Mouse (Mus musculus) monocyte, adult 5-6 weeks (primary cell): Measurements from ENCODE around the gene Pemt. TPM values are rescaled to one million over a fixed set of nuclear protein-coding genes. Genes with fewer than 3 reads are reported as not detected.

Experiments
- ATAC-seq: fragments of 153-309, 156-312 bp; replicated peaks from 2 replicates; pipeline ENCODE4 v1.8.0; 2017; ENCODE audit warnings: mild to moderate bottlenecking; ENCODE audit not compliant: low TSS enrichment, insufficient number of reproducible peaks, severe bottlenecking, poor library complexity, low FRiP score
- total RNA-seq: library from RNA; stranded (forward); fragments of 200-1000, 200-491, 200-594 nt; gene quantifications from 3 replicates; pipeline ENCODE4 v1.2.3, GENCODE M21; 2017

The Pemt gene
- total RNA-seq, 1 experiment from 2014 or later: not detected

GRCm38 (mm10) chr11:60060026-60060425, 13.7 kb upstream of the Pemt start:
- no peak for ATAC-seq

DNA sequence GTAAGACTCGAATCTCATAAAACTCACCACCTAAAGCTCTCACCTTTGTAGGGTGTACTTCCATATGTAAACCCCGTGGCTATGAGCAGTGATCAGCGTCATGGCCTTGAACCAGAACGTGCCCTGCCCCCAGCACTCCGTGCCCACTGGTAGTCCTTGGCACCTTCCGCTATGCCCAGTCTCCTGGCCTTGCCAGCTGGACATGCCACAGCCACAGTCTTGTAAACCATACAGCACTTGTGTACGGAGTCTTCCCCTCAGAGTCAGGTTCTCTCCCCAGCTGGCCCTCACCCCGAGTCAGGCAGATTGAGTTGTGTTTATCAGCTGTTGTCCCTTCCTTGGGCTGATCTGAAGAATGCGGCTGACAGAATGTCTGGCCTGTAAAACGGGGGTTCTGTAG, 12.2 kb upstream of the Pemt start:
- ATAC-seq: no peak

GRCm38 (mm10) chr11:60057987-60058386, 11.7 kb upstream of the Pemt start:
- no peak for ATAC-seq

DNA sequence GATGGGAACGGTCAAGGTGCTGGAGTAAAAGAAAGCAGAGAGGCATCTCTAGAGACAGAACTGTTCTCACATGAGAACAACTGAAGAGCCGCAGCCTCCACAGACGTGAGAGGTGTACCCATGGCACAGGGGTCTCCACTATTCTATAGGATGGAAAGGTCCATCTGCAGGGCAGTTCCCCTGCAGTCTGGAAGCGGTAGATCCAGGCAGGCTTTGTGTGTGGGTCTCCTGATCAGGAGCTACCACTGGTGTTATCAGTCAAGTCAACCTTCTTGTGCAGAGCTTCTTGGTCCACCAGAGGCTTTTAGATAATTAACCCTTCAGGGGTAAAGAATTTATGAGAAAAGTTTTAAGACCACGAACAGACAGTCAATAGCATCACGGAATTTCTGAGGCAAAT, 10.2 kb upstream of the Pemt start:
- ATAC-seq: no peak

DNA sequence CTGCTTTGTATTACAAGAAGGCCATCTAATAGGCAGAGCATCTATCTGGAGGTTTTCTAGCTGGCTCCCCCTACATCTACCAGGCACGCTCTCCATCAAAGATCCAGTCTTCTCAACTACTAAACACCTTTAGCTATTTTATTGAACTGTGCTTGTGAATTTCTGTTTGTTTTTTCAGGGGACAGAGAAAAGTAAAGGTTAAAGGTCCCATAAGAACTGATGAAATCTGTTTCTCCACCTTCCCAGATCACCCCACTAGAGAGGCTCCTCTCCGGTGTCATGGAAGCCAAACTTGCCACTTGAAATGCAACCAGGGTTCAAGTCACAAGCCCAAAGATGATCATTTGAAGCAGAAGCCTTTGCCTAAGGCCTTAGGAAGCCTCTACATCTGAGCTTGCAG, 2.6 kb upstream of the Pemt start:
- ATAC-seq: no peak

DNA sequence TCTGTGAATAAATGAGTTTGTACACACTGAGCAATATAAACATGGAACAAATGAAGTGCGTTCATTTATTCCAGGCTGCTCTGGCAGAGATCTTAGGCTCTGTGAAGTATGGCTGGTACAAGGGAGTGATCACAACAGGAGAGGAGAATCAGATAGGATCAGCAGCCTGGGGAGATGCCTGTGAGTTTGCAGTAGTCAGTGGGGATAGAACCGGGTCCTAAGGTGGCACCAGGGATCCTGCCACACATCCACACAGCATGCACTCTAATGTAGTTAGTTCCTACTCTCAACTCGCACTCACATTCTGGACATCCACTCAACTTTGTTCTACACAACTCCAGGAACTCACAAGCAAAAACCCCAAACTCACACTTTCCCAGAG, 622 bp downstream of the Pemt start:
- no peak for ATAC-seq

- ATAC-seq: no peak
These were observed 1.5 kb downstream of the Pemt start for GRCm38 (mm10) chr11:60044777-60045176.

GRCm38 (mm10) chr11:60042277-60042676, 4.0 kb downstream of the Pemt start:
- ATAC-seq: no peak

DNA sequence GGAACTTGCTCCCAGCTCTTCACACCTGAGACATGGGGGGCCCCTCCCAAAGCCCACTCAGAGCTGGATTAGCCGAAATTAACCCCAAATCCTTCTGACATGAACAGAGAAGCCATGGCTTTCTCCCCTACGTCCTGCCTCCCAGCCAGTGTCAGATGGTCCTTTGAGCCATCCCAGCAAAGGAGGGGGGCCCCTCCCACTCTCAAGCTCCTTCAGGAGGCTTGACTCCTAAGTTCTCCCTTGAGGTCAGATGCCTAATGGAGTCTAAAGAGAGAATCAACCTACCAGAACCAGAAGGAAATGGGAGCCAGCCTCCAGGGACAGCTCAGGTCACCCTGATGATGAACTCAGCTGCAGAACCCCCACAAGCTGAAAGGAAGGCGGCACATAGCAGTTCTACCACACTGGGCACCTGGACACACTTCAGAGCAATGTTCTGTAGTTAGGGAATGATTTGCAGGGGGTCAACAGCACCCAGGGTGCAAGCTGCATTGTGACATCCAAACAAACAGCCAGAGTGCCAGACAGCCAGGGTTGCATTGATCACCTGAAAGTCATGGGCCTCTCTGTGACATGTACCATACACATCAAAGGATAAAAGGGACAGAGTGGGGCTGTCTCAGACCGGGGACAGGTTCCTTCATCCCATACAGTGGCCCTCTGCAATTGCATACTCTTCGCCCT, 9.6 kb downstream of the Pemt start:
- ATAC-seq: no peak

DNA sequence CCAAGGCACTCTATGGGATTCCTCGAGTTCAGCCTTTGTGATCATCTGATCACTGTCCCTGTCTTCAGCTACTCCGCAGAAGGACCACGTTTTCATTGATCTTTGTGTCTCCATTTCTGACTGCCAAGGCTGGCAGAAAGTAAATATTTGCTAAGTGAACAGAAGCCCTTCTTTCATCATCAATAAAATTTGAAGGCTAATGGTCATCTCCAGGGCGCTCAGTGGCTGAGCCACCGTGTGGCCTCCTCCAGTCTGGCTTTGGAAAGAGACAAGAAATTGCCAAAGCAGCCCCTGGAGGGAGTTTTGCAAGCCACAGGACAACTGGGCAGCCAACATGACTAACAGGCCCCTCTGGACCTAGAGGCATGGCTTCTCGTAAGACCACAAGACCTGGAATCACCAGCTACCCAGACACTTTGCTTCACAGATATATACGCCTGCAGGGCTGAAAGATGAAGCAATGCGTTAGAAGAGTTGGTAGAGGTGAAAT, 11.3 kb downstream of the Pemt start:
- ATAC-seq: no peak

DNA sequence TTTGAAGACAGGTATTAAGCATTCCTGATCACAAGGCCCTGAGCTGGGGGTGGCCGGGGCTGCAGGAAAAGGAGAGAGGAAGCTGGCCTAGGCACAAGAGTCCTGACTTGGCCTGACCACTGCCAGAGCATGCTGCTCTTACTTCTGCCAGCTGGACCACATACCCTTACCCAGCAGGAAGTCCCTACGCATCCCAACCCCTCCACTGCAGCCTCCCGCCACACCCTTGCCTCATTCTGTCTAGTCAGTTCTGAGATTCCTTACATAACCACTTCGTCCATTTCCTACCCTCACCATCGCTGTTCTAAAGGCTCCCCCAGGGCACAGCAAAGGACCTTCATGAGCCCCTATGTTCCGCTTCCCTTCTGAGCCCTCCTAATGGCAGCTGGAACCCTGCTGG, 12.0 kb downstream of the Pemt start:
- ATAC-seq: no peak

DNA sequence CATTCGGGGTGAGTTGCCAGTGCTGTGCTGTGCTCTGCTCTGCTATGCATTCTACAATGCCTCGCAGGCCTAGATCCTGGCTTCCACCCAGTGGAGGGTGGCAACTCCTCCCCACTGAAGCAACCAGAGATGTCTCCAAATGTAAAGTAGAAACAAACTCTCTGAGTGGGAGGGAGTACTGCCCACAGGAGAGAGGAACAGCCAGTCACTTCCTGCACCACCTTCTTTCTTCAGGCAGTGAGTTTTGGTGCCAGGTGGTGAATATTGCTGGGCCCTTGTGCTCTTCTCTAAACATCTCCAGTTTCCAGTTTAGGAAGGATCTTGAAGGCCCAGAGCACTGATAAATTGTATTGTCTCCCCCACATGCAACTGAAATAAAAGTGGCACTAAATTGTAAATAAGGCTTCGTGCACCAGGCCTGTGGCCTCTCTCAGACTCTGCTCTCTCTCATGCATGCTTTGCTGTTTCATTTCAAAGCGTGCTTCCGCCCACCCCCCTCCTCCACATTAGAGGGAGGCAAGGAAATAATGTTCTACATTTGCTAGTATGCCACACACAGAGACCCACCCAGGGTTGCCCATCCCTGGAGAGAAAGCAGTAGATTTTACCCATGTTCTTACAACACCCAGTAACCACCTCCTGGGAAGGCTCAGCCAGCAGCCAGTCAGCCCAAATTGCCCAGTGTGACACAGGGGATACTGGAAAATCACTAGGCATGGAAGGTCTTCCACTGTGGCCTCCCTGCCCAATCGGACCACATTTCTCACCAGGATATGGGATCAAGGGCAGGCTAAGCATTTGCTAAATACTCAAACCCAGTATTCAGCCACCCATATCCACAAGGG, 13.5 kb downstream of the Pemt start:
- ATAC-seq: no peak

GRCm38 (mm10) chr11:60030747-60031331, 15.4 kb downstream of the Pemt start:
- no peak for ATAC-seq

DNA sequence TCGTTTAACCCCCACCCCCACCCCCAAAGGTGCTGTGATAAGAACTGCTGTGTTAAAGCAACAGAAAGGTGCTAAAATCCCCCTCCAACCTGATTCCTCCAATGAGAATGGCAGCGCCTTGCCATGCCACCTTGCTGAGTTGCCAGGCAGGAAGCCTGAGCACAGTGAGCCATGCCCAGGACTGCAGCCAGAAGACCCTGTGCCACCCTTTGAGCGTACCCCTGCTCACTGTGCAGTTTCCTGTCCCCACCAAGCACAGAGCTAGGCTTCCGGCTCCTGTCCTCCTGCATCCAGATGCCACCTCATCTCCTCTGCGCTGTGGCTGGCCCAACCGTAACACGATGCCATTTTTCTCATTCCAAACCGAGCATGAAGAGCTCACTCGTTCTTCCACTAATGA, 16.3 kb downstream of the Pemt start:
- ATAC-seq: no peak

GRCm38 (mm10) chr11:60027913-60028875, 18.1 kb downstream of the Pemt start:
- ATAC-seq: no peak

DNA sequence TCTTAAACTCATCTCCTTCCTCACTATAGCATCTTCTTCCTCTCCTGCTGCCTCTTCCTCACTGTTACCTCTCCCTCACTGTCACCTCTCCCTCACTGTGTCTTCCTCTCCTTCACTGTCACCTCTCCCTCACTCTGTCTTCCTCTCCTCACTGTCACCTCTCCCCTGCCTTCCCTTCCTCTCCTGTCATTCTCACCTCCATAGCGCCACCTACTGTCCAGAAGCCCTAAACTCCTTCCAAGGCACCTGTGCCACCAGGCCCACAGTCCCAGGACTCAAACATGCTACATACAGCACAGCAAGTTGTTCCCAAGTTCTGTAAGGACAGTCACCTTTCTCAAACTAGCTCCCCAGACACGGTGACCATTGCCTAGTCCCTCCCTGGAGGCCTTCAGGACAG, 19.0 kb downstream of the Pemt start:
- ATAC-seq: peak; percentile 63; the same call in 1 of the 2 replicates

- ATAC-seq: no peak
These were observed 20.1 kb downstream of the Pemt start for GRCm38 (mm10) chr11:60026166-60026565.

- no peak for ATAC-seq
These were observed 25.1 kb downstream of the Pemt start for GRCm38 (mm10) chr11:60021201-60021600.

DNA sequence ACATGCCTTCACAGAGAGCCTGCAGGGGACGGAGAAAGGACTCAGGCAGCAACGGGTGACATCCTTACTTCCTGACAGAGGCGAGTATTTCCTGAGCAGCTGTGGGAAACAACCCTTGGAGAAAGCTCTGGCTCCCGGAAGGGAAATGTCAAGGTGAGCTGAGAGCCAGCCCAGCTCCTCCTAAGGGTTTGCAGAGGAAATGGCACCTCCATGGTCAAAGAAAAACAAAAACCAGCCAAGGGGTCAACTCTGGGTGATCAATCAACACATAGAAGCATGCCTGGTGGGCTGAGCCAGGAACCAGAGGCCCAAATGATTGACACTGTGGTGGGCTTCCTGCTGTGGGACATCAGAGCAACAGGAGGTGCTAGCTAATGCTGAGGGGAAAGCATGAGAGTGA, 29.6 kb downstream of the Pemt start:
- no peak for ATAC-seq
